Mouse (Mus musculus) heart, embryonic 11.5 days (tissue): ENCODE measurements around the gene Naa20. TPM values are rescaled to one million over a fixed set of nuclear protein-coding genes. Genes with fewer than 3 reads are reported as not detected.
A peak's percentile ranks its signal among the peaks of the same experiment; 100 is the strongest.

Experiments
- ATAC-seq: fragments of 200-750 bp; cut with Nextera tagmentation; replicated peaks from 2 replicates; pipeline ENCODE4 v1.8.0; 2017; ENCODE audit warnings: moderate library complexity; ENCODE audit not compliant: insufficient number of reproducible peaks, low FRiP score, low TSS enrichment
- H3K27ac ChIP-seq: fragments of 300-500 bp; sonication (generic); 2 replicates; pipeline ENCODE4 v1.5.1; 2014; ENCODE audit warnings: mild to moderate bottlenecking, low read depth, low read length
- H3K27me3 ChIP-seq: fragments of 300-500 bp; sonication (generic); 2 replicates; pipeline ENCODE4 v1.6.1; 2014; ENCODE audit warnings: mild to moderate bottlenecking, low read length, mixed read lengths; ENCODE audit not compliant: control insufficient read depth, insufficient read depth
- H3K36me3 ChIP-seq: fragments of 300-500 bp; sonication (generic); 2 replicates; pipeline ENCODE4 v1.6.1; 2014; ENCODE audit warnings: mild to moderate bottlenecking, low read length, moderate library complexity, mixed read lengths; ENCODE audit not compliant: control insufficient read depth, insufficient read depth
- H3K4me1 ChIP-seq: fragments of 300-500 bp; sonication (generic); 2 replicates; pipeline ENCODE4 v1.6.1; 2014; ENCODE audit warnings: low read length; ENCODE audit not compliant: control insufficient read depth, insufficient read depth
- H3K4me2 ChIP-seq: fragments of 300-500 bp; sonication (generic); 2 replicates; pipeline ENCODE4 v1.6.1; 2014; ENCODE audit warnings: mild to moderate bottlenecking, moderate library complexity
- H3K4me3 ChIP-seq: fragments of 300-500 bp; sonication (generic); 2 replicates; pipeline ENCODE4 v1.5.1; 2014; ENCODE audit warnings: low read depth, low read length
- H3K9ac ChIP-seq: fragments of 300-500 bp; sonication (generic); 2 replicates; pipeline ENCODE4 v1.6.1; 2014; ENCODE audit warnings: mild to moderate bottlenecking, low read depth, low read length, moderate library complexity
- H3K9me3 ChIP-seq: fragments of 300-500 bp; sonication (generic); replicated peaks from 2 replicates; pipeline ENCODE4 v1.6.1; 2016; ENCODE audit warnings: low read length; ENCODE audit not compliant: control insufficient read depth
- WGBS: fragments of 180-500 bp; shearing (Covaris S2); extraction: QIAGEN DNeasy Blood & Tissue Kit; methylation state at CpG from one replicate; pipeline ENCODE4 v1.1.7; 2014; ENCODE audit not compliant: insufficient replicate concordance; 5-methylcytosine and 5-hydroxymethylcytosine counted together
- polyA plus RNA-seq: library from polyadenylated mRNA; unstranded; fragments of >200 nt; fragmentation: Nextera tagmentation; extraction: Ambion mirVana; gene quantifications from 2 replicates; pipeline ENCODE4 v1.2.1, GENCODE M21; 2014

Gene Naa20
- polyA plus RNA-seq: 185 and 189 TPM in 2 replicates

DNA sequence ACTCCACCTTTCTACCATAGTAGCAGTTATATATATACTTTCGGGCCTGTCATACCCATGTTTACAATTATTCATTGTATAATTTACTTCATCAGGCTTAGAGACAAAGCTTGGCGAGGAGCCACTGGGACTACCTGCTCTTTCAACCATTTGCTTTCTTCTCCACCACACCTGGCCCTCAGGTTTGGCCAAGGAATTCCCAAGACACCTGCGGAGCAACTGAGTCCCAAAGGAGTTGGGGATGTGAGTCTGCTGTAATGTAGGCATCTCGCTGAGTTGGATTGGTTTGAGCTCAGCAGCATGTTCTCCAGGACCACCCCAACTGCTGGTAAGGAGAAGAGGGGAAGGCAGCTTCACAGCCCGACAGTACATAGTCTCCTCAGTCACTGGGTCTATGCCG is at the start of gene Naa20:
Naa20 (plus strand) TSS at position 239 of the 400 bp plus-strand sequence.
- H3K4me3 ChIP-seq: peak within 1 kb of the TSS; percentile 98
- H3K9ac ChIP-seq: no peak within 1 kb of the TSS; the same call in 1 of the 2 replicates
- no peaks in the 10 kb centered on the region for H3K27me3 ChIP-seq
- no peak for ATAC-seq
- no peaks in the 10 kb centered on the region for H3K9me3 ChIP-seq
- H3K36me3 ChIP-seq: no peaks in the 10 kb centered on the region; the same call in 1 of the 2 replicates
- no peak within 1 kb of the TSS for H3K27ac ChIP-seq
- peaks cover 14% of the 10 kb centered on the region for H3K4me1 ChIP-seq
- peak within 1 kb of the TSS; percentile 85 for H3K4me2 ChIP-seq
- WGBS: 78% methylated on average over 6 of the region's 6 CpGs

DNA sequence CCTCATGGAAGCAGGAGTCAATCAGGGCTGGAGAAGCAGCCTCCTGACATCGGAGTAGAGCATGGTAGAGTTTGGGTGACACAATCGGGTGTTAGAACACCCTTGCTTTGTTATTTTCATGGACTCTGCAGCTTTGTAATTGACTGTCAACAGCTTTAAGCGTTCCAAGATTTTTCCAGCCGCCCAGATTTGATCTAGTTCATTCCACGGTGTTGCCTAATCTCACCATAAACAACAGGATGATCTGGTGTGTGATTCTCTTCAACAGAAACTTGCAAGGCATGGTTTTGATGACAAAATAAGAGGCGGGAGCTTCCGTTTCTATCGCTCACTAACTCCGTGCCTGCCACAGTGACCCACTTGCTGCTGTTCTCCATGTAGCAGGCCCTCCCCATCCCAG is 46.1 kb upstream of the Naa20 start:
- WGBS: 70% methylated on average over 9 of the region's 9 CpGs
- H3K27ac ChIP-seq: no peak overlapping the region

DNA sequence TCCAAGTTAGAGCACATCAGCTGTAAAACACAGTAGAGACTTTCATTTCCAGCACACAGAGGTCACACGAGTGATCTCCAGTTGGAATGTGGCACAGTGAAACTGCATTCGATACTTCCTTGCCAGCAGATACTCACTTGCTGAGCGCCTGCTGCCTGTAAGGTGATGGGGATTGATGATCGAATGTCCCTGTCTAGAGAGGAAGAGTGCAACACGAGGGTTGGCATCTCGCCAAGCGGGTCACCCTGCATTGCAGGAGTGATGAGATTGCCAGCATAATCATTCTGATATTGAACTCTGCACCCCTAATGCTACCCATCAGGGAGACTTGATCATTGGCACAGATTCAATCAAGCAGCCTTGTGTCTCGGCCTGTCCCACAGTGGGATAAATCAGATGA is 44.0 kb upstream of the Naa20 start:
- Histone ChIP-seq H3K36me3 (no peaks in the 10 kb centered on the region), H3K4me2 (no peak overlapping the region), H3K4me3 (no peak overlapping the region), H3K27ac (no peak overlapping the region), H3K9me3 (no peaks in the 10 kb centered on the region), H3K9ac (no peak overlapping the region), H3K4me1 (peaks cover 30% of the 10 kb centered on the region), H3K27me3 (no peaks in the 10 kb centered on the region)
- WGBS: 72% methylated on average over 8 of the region's 8 CpGs
- ATAC-seq: no peak

More for the DNA sequence above, 46.1 kb upstream of the Naa20 start:
- Histone ChIP-seq H3K9ac (no peak overlapping the region), H3K4me2 (no peak overlapping the region), H3K27me3 (no peaks in the 10 kb centered on the region), H3K4me3 (no peak overlapping the region), H3K9me3 (no peaks in the 10 kb centered on the region), H3K36me3 (no peaks in the 10 kb centered on the region), H3K4me1 (peaks cover 14% of the 10 kb centered on the region)
- ATAC-seq: no peak

DNA sequence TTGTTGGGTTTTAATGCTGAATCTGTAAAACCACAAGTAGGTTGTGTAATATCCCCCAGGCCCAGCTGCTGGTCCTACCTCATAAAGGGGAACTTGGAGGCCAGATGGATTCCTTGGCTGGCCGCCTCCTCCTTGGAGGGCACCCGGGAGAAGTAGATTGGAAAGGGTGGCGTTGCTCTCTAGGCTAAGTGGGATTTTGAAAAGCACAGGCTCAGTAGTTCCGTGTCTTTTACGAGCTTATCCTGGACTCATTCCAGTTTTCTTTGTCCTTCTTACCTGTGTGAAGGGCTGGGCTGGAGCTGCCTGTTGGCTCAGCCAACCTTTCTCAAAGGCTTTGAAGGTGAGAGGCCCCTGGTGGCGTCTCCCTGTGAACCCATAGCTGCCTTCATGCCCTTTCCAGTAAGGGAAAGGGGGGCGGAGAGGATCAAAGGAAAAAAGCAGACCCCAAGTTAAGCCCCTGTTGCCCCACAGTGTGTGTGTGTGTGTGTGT is 42.4 kb upstream of the Naa20 start:
- peak overlapping the region; percentile 89 for H3K27ac ChIP-seq
- peaks cover 32% of the 10 kb centered on the region for H3K4me1 ChIP-seq
- no peak overlapping the region; the same call in 1 of the 2 replicates for H3K4me3 ChIP-seq
- peak overlapping the region; percentile 58 for H3K4me2 ChIP-seq
- ATAC-seq: no peak; the same call in 1 of the 2 replicates
- no peaks in the 10 kb centered on the region for H3K27me3 ChIP-seq
- H3K9ac ChIP-seq: peak overlapping the region; percentile 52; the same call in 1 of the 2 replicates
- 0 out of 2 replicates have a peak, but pooled peaks cover 3% of the 10 kb centered on the region for H3K36me3 ChIP-seq
- WGBS: 51% methylated on average over 7 of the region's 7 CpGs
- no peaks in the 10 kb centered on the region for H3K9me3 ChIP-seq

DNA sequence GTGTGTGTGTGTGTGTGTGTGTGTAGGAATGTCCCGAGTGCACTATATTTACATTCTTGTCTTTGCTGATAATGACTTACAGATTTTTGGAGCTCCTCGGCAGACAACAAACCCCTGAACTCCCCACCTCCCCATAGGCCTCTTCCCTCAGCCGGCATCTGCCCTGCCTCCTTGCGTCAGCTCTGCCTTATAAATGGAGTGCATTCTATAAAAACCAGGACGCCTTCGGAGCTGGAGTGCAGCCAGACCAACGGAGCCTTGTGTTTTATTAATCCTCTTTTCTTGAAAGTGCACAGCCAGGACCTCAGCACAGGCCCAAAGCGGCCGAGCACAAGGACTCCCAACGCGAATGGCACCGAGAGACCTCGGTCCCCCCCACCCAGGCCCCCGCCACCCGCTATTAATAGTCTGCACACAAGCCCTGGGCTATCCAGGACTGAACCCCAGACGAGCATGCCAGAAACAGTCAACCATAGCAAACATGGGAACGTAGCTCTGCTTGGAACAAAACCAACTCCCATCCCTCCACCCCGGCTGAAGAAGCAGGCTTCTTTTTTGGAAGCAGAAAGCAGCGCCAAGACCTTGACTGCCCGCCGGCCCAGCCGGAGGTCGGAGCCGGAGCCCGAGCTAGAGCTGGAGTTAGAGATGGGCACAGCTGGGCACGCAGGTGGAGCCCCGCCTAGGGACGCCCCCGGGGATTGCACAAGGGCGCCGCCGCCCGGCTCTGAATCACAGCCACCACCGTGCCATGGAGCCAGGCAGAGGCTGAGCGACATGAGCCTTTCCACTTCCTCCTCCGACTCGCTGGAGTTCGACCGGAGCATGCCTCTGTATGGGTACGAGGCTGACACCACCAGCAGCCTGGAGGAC is 41.7 kb upstream of the Naa20 start:
- H3K4me3 ChIP-seq: peak overlapping the region; percentile 40
- H3K9ac ChIP-seq: peak overlapping the region; percentile 65
- peak; percentile 76 for ATAC-seq

DNA sequence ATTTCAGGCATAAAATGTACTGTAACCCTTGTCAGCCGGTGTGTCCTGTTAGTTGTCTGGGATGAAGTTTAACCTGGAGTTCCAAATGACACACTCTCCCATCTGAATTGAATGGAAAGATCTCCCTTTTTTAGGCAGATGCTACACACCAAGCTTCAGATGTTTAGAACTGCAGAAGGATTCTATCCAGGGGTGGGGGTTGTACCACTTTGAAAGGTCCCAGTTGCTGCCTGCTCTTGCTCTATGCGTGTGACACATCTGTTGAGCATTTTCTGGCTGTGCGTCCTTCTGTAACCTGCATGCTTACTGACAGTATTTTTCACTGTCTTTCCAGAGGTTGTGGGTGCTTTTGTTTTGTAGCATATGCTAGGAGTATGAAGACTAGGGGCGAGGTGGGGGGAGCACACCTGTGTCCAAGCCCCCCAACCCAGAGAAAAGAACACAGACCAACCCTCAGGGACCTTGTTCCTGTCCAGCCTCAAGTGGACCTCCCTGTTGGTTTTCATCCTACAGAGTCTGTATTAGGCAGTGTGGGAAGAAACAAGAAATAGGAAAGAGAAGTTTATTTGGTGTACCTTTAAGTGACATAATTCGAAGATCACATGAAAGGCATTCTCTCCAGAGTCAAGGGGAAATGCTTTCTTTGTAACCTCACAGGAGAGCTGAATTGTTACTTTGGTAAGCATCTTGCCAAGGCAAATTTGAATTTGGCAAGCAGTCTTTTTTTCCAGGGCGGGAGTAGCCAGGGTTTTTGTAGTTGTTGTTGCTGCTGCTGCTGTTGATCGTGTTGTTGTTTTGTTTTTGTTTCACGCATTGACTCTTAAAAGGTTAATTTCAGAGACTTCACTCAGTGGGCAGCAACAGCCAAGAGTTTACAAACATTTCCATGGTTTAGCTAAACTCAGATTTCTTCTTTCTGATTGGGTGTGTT is 40.4 kb upstream of the Naa20 start:
- 67% methylated on average over 8 of the region's 8 CpGs for WGBS

More for the DNA sequence above, 41.7 kb upstream of the Naa20 start:
- H3K36me3 ChIP-seq: 0 out of 2 replicates have a peak, but pooled peaks cover 3% of the 10 kb centered on the region
- peaks cover 32% of the 10 kb centered on the region for H3K4me1 ChIP-seq
- peak overlapping the region; percentile 58 for H3K4me2 ChIP-seq
- no peaks in the 10 kb centered on the region for H3K27me3 ChIP-seq
- WGBS: 9% methylated on average over 40 of the region's 40 CpGs
- H3K9me3 ChIP-seq: no peaks in the 10 kb centered on the region
- peak overlapping the region; percentile 89 for H3K27ac ChIP-seq

DNA sequence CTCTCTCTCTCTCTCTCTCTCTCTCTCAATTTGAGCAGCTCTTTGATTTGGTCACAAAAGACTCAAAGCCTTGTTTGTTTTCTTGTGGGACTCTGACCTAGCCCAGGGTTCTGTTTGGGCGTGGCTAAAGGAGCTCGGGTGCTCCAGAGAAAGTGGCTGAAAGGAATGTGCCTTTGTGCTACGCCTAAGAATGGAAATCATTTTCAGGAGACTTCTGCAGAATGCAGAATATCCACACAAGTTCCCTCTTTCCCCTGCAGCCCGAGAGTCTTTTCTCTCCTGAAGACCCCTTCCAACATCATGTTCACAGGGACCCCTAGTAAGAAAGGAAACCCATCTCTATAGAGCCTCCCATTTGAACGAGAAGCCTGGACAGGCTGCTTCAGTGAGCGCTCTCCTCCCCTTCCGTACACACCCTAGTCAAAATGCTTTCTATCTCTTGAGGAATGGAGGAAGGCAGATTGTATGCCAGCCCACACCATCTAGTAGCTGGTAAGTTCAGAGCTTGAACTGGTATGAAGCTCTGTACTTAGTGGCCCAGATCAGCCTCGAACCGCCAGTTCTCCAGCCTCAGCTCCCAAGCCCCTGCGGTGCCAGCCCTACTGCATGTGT is 39.6 kb upstream of the Naa20 start:
- ATAC-seq: no peak
- H3K9ac ChIP-seq: peak overlapping the region; percentile 54; the same call in 1 of the 2 replicates
- no peaks in the 10 kb centered on the region; the same call in 1 of the 2 replicates for H3K9me3 ChIP-seq
- no peaks in the 10 kb centered on the region for H3K27me3 ChIP-seq
- H3K36me3 ChIP-seq: 0 out of 2 replicates have a peak, but pooled peaks cover 7% of the 10 kb centered on the region
- H3K4me2 ChIP-seq: peak overlapping the region; percentile 58
- 0 out of 2 replicates have a peak overlapping the region, but pooled peaks have one; percentile 0 for H3K27ac ChIP-seq
- WGBS: 40% methylated on average over 10 of the region's 10 CpGs
- H3K4me3 ChIP-seq: peak overlapping the region; percentile 40
- H3K4me1 ChIP-seq: peaks cover 32% of the 10 kb centered on the region

More for the DNA sequence above, 40.4 kb upstream of the Naa20 start:
- Histone ChIP-seq H3K27me3 (no peaks in the 10 kb centered on the region), H3K4me3 (peak overlapping the region; percentile 40), H3K36me3 (0 out of 2 replicates have a peak, but pooled peaks cover 3% of the 10 kb centered on the region), H3K9me3 (no peaks in the 10 kb centered on the region), H3K4me2 (peak overlapping the region; percentile 58), H3K9ac (peak overlapping the region; percentile 65), H3K27ac (peak overlapping the region; percentile 1; the same call in 1 of the 2 replicates), H3K4me1 (peaks cover 32% of the 10 kb centered on the region)
- ATAC-seq: no peak
